Mouse (Mus musculus) limb, embryonic 14.5 days (tissue): ENCODE data around the gene Duoxa2. TPM values are rescaled to one million over a fixed set of nuclear protein-coding genes. Genes with fewer than 3 reads are reported as not detected.
A peak's percentile ranks its signal among the peaks of the same experiment; 100 is the strongest.
"Not testable (repeated sequence)": the region's sequence is repeated elsewhere in the genome, so short reads cannot be mapped to it uniquely, and the experiment has no call there.

Source experiments
- ATAC-seq: fragments of 200-750 bp; cut with Nextera tagmentation; 2 replicates; pipeline ENCODE4 v1.8.0; 2017; ENCODE audit warnings: low read depth, moderate number of reproducible peaks, moderate TSS enrichment; ENCODE audit not compliant: low FRiP score
- DNase-seq: peaks from one replicate; pipeline ENCODE4 v3.0.0-alpha.2; 2015; ENCODE audit warnings: low spot score
- H3K27ac ChIP-seq: fragments of 300-500 bp; sonication (generic); replicated peaks from 2 replicates; pipeline ENCODE4 v1.5.1; 2014; ENCODE audit warnings: low read depth, mild to moderate bottlenecking, low read length, moderate library complexity, mixed read lengths
- H3K27me3 ChIP-seq: fragments of 300-500 bp; sonication (generic); 2 replicates; pipeline ENCODE4 v1.6.1; 2014; ENCODE audit warnings: low read length, mixed read lengths; ENCODE audit not compliant: control insufficient read depth, insufficient read depth
- H3K36me3 ChIP-seq: fragments of 300-500 bp; sonication (generic); 2 replicates; pipeline ENCODE4 v1.6.1; 2014; ENCODE audit warnings: mild to moderate bottlenecking, low read length, moderate library complexity, mixed read lengths; ENCODE audit not compliant: control insufficient read depth, insufficient read depth
- H3K4me1 ChIP-seq: fragments of 300-500 bp; sonication (generic); 2 replicates; pipeline ENCODE4 v1.6.1; 2014; ENCODE audit warnings: antibody characterized with exemption, low read length, mixed read lengths; ENCODE audit not compliant: control insufficient read depth, insufficient read depth
- H3K4me2 ChIP-seq: fragments of 300-500 bp; sonication (generic); replicated peaks from 2 replicates; pipeline ENCODE4 v1.6.1; 2014; ENCODE audit warnings: low read depth, mild to moderate bottlenecking, low read length, moderate library complexity; ENCODE audit not compliant: severe bottlenecking
- H3K4me3 ChIP-seq: fragments of 300-500 bp; sonication (generic); replicated peaks from 2 replicates; pipeline ENCODE4 v1.5.1; 2014; ENCODE audit warnings: low read length
- H3K9ac ChIP-seq: fragments of 300-500 bp; sonication (generic); 2 replicates; pipeline ENCODE4 v1.6.1; 2014; ENCODE audit warnings: mild to moderate bottlenecking, low read depth, low read length, moderate library complexity; ENCODE audit not compliant: severe bottlenecking
- H3K9me3 ChIP-seq: fragments of 300-500 bp; sonication (generic); 2 replicates; pipeline ENCODE4 v1.6.1; 2016; ENCODE audit warnings: low read length; ENCODE audit not compliant: control insufficient read depth
- POLR2A ChIP-seq: fragments of 200-500 bp; IDR thresholded peaks from 2 replicates; pipeline ENCODE4 v1.8.0; 2012; ENCODE audit warnings: inconsistent platforms, mild to moderate bottlenecking, moderate library complexity, borderline replicate concordance; ENCODE audit not compliant: insufficient read depth, insufficient read length; ENCODE audit errors: extremely low read depth
- WGBS: fragments of 180-500 bp; shearing (Covaris S2); extraction: QIAGEN DNeasy Blood & Tissue Kit; methylation state at CpG from one replicate; pipeline ENCODE4 v1.1.7; 2014; 5-methylcytosine and 5-hydroxymethylcytosine counted together
- polyA plus RNA-seq, 2 experiments: library from polyadenylated mRNA; depleted of rRNA in 1 of 2; stranded (reverse) in 1 of 2; unstranded in 1 of 2; fragments of >200 nt; fragmentation: Nextera tagmentation in 1 of 2; extraction: Ambion mirVana in 1 of 2; gene quantifications; 2 replicates each; pipeline versions ENCODE4 v1.2.1 to v1.2.3; 2012 to 2014

Duoxa2 gene
- polyA plus RNA-seq, 2 experiments, result 0.18 to 0.41 TPM

DNA sequence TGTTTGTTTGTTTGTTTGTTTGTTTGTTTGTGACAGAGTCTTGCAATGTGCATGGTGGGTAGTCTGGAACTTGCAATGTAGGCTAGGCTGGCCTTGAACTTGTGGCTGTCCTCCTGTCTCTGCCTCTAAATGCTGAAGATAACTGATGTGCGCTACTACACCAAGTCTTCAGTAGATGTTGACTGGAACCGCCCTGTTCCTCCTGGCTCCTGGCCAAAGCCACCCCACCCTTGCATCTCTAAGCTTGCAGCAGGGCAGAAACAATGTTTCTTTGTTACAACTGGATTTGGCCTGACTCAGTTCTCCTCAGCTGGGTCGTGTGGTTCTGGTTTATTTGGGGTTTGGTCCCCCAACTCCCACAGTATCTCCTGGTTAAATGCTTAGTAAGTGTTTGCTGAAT lies 35.5 kb downstream of the Duoxa2 start:
- 57% methylated on average over 3 of the region's 3 CpGs for WGBS
- H3K4me2 ChIP-seq, result no peak overlapping the region
- H3K9ac ChIP-seq, result no peak overlapping the region
- no peaks in the 10 kb centered on the region for H3K9me3 ChIP-seq
- ATAC-seq (no peak), DNase-seq (no peak)
- no peak for TF ChIP-seq POLR2A
- H3K4me1 ChIP-seq, result no peaks in the 10 kb centered on the region
- no peak overlapping the region for H3K27ac ChIP-seq
- H3K4me3 ChIP-seq, result no peak overlapping the region
- no peaks in the 10 kb centered on the region for H3K36me3 ChIP-seq
- no peaks in the 10 kb centered on the region for H3K27me3 ChIP-seq

DNA sequence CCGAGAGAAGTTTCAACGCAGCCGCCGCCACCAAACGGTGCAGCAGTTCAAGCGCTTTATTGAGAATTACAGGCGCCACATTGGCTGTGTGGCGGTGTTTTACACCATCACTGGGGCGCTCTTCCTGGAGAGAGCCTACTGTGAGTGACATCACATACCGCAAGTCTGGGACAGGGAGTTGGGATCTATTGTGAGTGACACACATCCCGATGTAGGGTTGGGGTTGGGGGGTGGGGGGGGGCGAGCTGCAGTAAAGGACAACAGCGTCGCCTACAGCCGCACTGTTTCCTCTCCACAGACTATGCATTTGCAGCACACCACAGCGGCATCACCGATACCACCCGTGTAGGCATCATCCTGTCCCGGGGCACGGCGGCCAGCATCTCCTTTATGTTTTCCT lies 38.6 kb downstream of the Duoxa2 start:
- DNase-seq (no peak), ATAC-seq (no peak)
- H3K4me3 ChIP-seq, result peak overlapping the region; percentile 10; the same call in 1 of the 2 replicates
- 62% methylated on average over 21 of the region's 21 CpGs for WGBS
- H3K4me1 ChIP-seq, result no peaks in the 10 kb centered on the region
- no peak overlapping the region for H3K27ac ChIP-seq
- no peaks in the 10 kb centered on the region for H3K27me3 ChIP-seq
- no peak overlapping the region for H3K9ac ChIP-seq
- H3K4me2 ChIP-seq, result peak overlapping the region; percentile 26
- H3K9me3 ChIP-seq, result no peaks in the 10 kb centered on the region
- TF ChIP-seq POLR2A, result no peak
- H3K36me3 ChIP-seq, result no peaks in the 10 kb centered on the region

DNA sequence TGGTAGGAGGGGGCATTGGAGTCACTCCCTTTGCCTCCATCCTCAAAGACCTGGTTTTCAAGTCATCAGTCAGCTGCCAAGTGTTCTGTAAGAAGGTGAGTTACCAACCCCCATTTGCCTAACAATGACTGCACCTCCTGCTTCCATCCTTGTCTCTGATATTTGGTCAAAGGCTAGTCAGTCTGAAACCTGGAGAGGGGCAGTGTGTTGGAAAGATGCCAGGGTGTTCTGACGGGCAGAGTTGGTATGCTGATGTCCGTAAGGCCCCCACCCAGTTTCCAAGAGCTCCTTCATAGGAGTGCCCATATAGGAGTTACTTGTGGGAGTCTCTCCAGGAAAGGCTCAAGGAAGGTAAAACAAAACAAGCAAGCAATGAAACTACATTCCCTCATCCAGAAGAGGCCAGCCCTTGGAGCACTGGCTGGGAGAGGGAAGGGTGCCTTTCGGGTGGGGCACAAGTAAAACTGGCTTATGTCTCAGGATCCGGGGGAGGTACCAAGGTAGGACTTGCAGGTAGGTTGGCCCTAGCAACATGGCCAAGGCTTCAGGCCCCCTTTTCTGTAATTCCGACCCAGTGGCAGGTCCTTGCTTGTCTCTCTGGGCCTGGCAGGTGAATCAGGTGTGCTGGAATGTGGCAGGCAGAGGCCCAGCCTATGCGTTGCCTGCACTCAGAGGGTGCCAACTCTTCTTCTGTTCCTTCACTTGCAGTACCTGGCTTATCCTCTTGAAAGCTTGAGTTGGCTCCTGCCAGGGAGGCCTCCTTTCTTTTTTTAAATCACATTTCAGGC lies 46.6 kb downstream of the Duoxa2 start:
- Histone ChIP-seq H3K9me3 (no peaks in the 10 kb centered on the region), H3K4me1 (peaks cover 15% of the 10 kb centered on the region), H3K36me3 (no peaks in the 10 kb centered on the region), H3K27ac (no peak overlapping the region), H3K27me3 (no peaks in the 10 kb centered on the region), H3K9ac (no peak overlapping the region), H3K4me2 (no peak overlapping the region), H3K4me3 (no peak overlapping the region)
- no peak for ATAC-seq
- 70% methylated on average over 6 of the region's 6 CpGs for WGBS
- no peak for DNase-seq
- TF ChIP-seq POLR2A, result no peak

DNA sequence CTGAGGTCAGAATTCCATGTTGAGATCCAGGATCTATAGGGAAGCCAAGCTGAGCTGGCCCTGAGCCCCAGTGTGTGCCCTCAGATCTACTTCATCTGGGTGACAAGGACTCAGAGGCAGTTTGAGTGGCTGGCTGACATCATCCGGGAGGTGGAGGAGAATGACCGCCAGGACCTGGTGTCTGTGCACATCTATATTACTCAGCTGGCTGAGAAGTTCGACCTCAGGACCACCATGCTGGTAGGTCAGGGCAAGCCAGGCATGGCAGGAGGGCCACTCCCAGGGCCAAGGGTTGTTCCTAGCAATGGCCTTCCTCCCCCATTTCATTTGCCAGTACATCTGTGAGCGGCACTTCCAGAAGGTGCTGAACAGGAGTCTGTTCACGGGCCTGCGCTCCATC lies 47.5 kb downstream of the Duoxa2 start:
- not testable (repeated sequence) for H3K4me3 ChIP-seq, H3K9ac ChIP-seq, ATAC-seq, H3K4me2 ChIP-seq, H3K36me3 ChIP-seq, H3K9me3 ChIP-seq, DNase-seq, H3K27me3 ChIP-seq, H3K27ac ChIP-seq
- WGBS, result 86% methylated on average over 5 of the region's 6 CpGs
- peaks cover 15% of the 10 kb centered on the region for H3K4me1 ChIP-seq

DNA sequence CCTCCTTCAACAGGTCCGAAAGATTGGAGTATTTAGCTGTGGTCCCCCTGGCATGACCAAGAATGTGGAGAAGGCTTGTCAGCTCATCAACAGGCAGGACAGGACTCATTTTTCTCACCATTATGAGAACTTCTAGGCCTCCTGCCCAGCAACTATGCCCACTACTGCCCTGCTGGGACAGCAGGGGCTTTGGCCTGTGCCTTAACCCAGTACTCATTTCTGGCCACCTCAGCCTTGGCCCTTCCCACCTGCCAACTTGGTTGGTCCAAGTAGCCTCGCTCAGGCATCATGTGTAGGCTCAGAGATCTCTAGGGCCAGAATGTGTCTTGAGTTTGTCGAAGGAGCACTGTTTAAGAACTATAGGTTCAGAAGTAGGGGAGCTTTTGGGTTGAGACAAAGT lies 48.6 kb downstream of the Duoxa2 start:
- Histone ChIP-seq H3K9ac (no peak overlapping the region), H3K27me3 (no peaks in the 10 kb centered on the region), H3K4me1 (peaks cover 18% of the 10 kb centered on the region), H3K27ac (no peak overlapping the region), H3K4me2 (no peak overlapping the region), H3K9me3 (no peaks in the 10 kb centered on the region), H3K4me3 (no peak overlapping the region), H3K36me3 (peaks cover 4% of the 10 kb centered on the region; the same call in 1 of the 2 replicates)
- DNase-seq, result no peak
- no peak for ATAC-seq
- 93% methylated on average over 3 of the region's 3 CpGs for WGBS
- no peak for TF ChIP-seq POLR2A
